Mouse (Mus musculus): ENCODE measurements around the gene Ttll3.
A peak's percentile ranks its signal among the peaks of the same experiment; 100 is the strongest.

DNA sequence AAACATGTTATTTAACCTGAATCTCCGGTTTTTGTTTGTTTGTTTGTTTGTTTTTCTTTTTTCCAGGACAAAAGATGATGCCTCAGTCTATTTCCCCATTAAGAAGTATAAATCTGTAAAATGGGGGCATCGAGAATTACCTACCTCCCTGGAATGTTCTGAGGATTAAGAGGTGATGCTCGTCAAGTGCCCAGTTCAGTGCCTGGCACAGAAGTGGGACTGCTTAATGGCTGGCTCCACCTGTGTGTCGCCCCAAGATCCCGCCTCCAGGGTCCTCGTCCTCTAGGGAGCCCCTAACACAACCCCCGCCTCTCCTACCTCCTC, 11.9 kb upstream of the Ttll3 start:
- TF ChIP-seq POLR2A (IDR thresholded peaks at IDR 0.05; ENCODE audit: low read depth, low read length) (peak; percentile 42; the same call in 1 of the 2 replicates), CTCF (IDR thresholded peaks at IDR 0.05; ENCODE audit: extremely low read depth, insufficient read depth, insufficient read length, insufficient replicate concordance) (no peak)
